Mouse (Mus musculus): ENCODE data around the gene Stat5b. TPM values are rescaled to one million over a fixed set of nuclear protein-coding genes. Genes with fewer than 3 reads are reported as not detected.

The Stat5b gene
- polyA plus RNA-seq, 1 experiment from 2014 or later, result 28.1 TPM

DNA sequence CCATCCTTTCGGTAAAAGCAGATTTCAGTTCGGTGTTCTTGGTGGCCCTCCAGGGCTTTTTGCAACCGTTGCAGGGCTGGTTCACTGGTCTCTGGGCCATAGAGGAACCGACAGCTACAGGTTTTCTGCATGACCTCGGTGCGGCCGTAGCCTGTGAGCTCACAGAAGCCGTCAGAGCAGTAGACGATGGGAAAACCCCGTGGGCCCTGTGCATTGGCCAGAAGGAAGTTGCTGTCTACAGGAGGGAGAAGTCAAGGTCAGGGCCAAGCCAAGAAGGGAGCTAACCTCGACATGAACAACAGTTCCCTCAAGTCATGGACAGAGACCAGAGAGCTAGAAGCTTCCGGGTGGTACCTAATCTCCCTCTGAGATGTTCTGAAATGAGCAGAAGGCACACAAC is 93.0 kb downstream of the Stat5b start:
- Histone ChIP-seq H3K27me3 (peaks cover 36% of the 10 kb centered on the region), H3K4me3 (no peak overlapping the region), H3K9ac (no peak overlapping the region), H3K4me1 (peaks cover 17% of the 10 kb centered on the region), H3K36me3 (no peaks in the 10 kb centered on the region), H3K4me2 (no peak overlapping the region), H3K9me3 (no peaks in the 10 kb centered on the region), H3K27ac (no peak overlapping the region)
- WGBS, result 84% methylated on average over 12 of the region's 12 CpGs
- no peak for ATAC-seq (ENCODE audit: borderline replicate concordance, extremely low read depth, low FRiP score, low TSS enrichment)

DNA sequence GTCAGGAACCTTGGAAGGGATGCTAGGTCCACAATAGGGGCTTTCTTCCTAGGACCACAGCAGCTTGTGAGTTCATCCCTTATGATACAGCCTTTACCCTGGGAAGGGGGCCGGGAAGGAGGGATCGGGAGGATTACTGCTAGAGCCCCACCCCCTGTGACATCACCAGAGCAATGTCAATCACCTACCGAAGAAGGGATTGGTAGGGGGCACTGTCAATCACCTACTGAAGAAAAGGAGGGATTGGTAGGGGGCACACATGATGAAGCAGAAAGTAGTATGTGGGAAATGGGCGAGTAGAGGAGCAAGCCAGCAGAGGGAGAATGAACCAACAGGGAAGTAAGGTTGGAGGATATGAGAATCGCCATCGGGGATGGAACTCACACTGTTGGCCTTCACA is 94.0 kb downstream of the Stat5b start:
- no peak overlapping the region for H3K27ac ChIP-seq
- H3K9me3 ChIP-seq, result no peaks in the 10 kb centered on the region
- 59% methylated on average over 6 of the region's 6 CpGs for WGBS
- H3K4me3 ChIP-seq, result no peak overlapping the region
- peaks cover 40% of the 10 kb centered on the region for H3K27me3 ChIP-seq
- no peak overlapping the region for H3K4me2 ChIP-seq
- H3K4me1 ChIP-seq, result peaks cover 11% of the 10 kb centered on the region
- H3K9ac ChIP-seq, result no peak overlapping the region
- no peaks in the 10 kb centered on the region for H3K36me3 ChIP-seq
- no peak for ATAC-seq (ENCODE audit: borderline replicate concordance, extremely low read depth, low FRiP score, low TSS enrichment)

DNA sequence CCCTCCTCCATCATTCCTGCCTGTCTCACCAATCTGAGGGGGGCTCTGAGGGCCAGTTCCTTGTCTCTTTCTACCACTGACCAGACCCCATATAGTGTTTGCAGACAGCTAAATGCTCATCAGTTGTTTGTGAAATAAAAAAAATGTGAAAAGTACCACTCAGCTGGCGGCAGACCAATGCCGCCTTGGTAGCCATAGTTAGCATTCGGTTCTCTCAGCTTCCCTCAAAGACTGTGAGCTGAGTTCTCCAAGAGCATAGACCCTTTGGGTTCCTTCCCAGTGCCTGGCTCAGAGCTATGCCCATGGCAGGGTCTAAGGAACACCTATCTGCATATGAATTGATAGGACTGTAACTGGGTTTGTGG is 95.8 kb downstream of the Stat5b start:
- 88% methylated on average over 3 of the region's 3 CpGs for WGBS
- Histone ChIP-seq H3K4me3 (no peak overlapping the region), H3K4me2 (no peak overlapping the region), H3K4me1 (peaks cover 8% of the 10 kb centered on the region), H3K9me3 (no peaks in the 10 kb centered on the region), H3K9ac (no peak overlapping the region), H3K27me3 (peaks cover 27% of the 10 kb centered on the region), H3K27ac (no peak overlapping the region), H3K36me3 (no peaks in the 10 kb centered on the region)
- no peak for ATAC-seq (ENCODE audit: borderline replicate concordance, extremely low read depth, low FRiP score, low TSS enrichment)

DNA sequence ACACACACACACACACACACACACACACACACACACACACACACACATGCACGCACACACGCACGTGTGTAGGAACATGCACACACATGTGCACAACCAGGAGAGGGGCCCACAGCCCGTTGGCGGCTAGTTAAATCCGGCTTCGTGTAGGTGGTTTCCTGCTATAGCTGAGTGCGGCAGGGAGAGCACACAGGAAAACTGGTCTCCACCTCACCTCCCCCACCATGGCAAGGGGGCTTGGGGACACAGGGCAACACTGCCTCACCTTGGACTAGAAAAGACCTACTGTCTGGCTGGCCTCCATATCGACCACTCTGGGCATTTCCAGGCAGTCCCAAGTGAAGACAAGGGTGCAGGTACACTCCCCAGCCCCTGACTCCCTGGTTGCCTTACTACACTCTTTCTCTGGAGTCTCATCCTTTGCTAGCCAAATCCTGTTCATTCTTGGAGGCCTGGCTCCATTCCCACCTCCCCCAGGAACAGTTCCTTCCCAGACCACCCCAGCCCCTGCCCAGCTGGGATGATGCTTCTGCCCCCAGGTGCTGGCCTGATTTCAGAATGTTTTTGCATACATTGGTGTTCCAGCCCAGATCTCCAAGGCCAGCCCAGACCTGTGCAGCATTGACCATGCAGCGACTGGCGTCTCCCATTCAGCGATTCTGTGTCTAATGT is 96.4 kb downstream of the Stat5b start:
- no peak overlapping the region for H3K27ac ChIP-seq
- H3K27me3 ChIP-seq, result peaks cover 27% of the 10 kb centered on the region
- no peak overlapping the region for H3K4me2 ChIP-seq
- H3K4me1 ChIP-seq, result peaks cover 3% of the 10 kb centered on the region; the same call in 1 of the 2 replicates
- no peaks in the 10 kb centered on the region for H3K36me3 ChIP-seq
- WGBS, result 80% methylated on average over 12 of the region's 12 CpGs
- ATAC-seq (ENCODE audit: borderline replicate concordance, extremely low read depth, low FRiP score, low TSS enrichment), result no peak
- H3K4me3 ChIP-seq, result no peak overlapping the region
- no peaks in the 10 kb centered on the region for H3K9me3 ChIP-seq
- H3K9ac ChIP-seq, result no peak overlapping the region

DNA sequence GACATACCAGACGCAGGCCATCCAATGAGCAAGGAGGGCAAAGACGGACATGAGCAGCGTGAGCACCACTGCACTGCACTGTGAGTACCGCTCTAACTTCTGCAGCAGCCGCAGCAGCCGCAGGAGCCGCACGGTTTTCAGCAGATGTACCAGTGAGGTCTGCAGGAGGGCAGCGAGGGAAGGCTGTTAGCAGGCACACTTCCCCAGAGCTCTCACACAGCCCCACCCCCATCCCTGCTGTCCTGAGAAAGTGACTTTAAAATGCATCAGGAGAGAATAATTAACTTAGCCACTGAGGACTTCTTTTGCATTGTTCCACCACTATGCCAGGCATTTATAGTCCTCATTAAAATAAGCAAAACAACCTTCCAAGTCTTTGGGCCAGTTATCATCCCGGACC is 98.2 kb downstream of the Stat5b start:
- no peak overlapping the region for H3K27ac ChIP-seq
- H3K4me2 ChIP-seq, result no peak overlapping the region
- no peaks in the 10 kb centered on the region for H3K9me3 ChIP-seq
- no peaks in the 10 kb centered on the region for H3K4me1 ChIP-seq
- H3K9ac ChIP-seq, result no peak overlapping the region
- WGBS, result 34% methylated on average over 10 of the region's 10 CpGs
- no peak overlapping the region for H3K4me3 ChIP-seq
- H3K36me3 ChIP-seq, result no peaks in the 10 kb centered on the region
- peaks cover 28% of the 10 kb centered on the region; the same call in 1 of the 2 replicates for H3K27me3 ChIP-seq
- ATAC-seq (ENCODE audit: borderline replicate concordance, extremely low read depth, low FRiP score, low TSS enrichment), result no peak

DNA sequence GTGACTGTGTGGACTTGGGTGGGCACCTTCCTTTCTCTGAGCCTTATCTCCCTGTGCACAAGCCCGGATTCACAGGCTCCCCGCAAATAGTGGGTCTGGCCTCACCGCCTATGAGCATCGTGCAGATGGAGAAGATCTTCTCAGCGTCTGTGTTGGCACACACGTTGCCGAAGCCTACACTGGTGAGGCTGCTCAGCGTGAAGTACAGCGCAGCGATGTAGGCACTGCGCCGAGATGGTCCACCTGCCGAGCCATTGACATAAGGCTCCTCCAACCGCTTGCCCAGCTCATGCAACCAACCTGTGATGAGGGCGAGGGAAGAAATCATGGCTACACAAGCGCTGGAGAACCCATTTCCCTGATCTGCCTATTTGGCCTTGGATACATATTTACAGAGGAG is 100.4 kb downstream of the Stat5b start:
- no peak overlapping the region for H3K27ac ChIP-seq
- no peak overlapping the region for H3K4me2 ChIP-seq
- no peak overlapping the region for H3K9ac ChIP-seq
- 84% methylated on average over 16 of the region's 16 CpGs for WGBS
- no peaks in the 10 kb centered on the region for H3K9me3 ChIP-seq
- no peak overlapping the region for H3K4me3 ChIP-seq
- H3K27me3 ChIP-seq, result peaks cover 29% of the 10 kb centered on the region; the same call in 1 of the 2 replicates
- no peak for ATAC-seq (ENCODE audit: borderline replicate concordance, extremely low read depth, low FRiP score, low TSS enrichment)
- H3K36me3 ChIP-seq, result no peaks in the 10 kb centered on the region
- H3K4me1 ChIP-seq, result no peaks in the 10 kb centered on the region

DNA sequence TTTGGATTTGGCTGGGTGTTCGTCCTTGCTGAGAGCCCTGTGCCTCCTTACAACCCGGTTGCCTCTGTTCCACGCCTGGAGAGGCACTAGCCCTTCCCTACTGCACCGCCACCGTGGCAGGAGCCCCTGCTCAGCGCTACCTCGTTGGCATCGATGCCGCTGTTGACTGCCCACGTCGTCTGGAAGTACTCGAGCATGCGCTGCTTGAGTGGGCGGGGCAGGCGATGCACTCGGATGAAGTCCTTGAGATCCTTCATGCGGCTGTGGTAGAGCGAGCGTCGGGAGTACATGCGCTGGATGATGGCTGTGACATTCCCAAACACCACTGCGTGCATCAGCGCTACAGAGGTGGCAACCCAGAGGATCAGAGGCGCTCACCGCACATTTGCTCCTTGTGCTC is 101.1 kb downstream of the Stat5b start:
- H3K4me2 ChIP-seq, result no peak overlapping the region
- H3K36me3 ChIP-seq, result no peaks in the 10 kb centered on the region
- 31% methylated on average over 25 of the region's 25 CpGs for WGBS
- H3K4me1 ChIP-seq, result no peaks in the 10 kb centered on the region
- no peak overlapping the region for H3K27ac ChIP-seq
- peaks cover 29% of the 10 kb centered on the region; the same call in 1 of the 2 replicates for H3K27me3 ChIP-seq
- H3K9ac ChIP-seq, result no peak overlapping the region
- no peak overlapping the region for H3K4me3 ChIP-seq
- no peak for ATAC-seq (ENCODE audit: borderline replicate concordance, extremely low read depth, low FRiP score, low TSS enrichment)
- no peaks in the 10 kb centered on the region for H3K9me3 ChIP-seq

DNA sequence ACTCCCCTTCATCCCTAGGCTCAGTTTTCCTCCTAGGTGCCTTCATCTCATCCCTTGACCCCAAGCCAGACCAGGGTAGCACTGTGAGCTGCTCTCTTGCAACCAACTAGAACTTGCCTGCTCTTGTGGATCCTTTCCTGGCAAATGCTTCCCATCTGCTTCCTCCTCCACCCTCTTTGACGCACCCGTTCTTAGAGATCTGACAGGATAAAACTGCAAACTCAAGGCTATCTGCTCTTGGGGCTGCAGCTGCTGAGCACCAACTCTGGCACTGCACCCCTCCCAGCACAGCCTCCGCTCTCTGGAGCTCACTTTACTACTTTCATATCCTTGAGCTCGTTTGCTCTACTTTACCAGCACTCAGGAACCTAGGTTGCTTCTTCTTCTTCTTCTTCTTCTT is 101.9 kb downstream of the Stat5b start:
- WGBS, result 66% methylated on average over 4 of the region's 4 CpGs
- Histone ChIP-seq H3K9ac (no peak overlapping the region), H3K27ac (no peak overlapping the region), H3K36me3 (no peaks in the 10 kb centered on the region), H3K4me2 (no peak overlapping the region), H3K4me3 (no peak overlapping the region), H3K4me1 (no peaks in the 10 kb centered on the region), H3K27me3 (peaks cover 29% of the 10 kb centered on the region; the same call in 1 of the 2 replicates), H3K9me3 (no peaks in the 10 kb centered on the region)
- ATAC-seq (ENCODE audit: borderline replicate concordance, extremely low read depth, low FRiP score, low TSS enrichment), result no peak

DNA sequence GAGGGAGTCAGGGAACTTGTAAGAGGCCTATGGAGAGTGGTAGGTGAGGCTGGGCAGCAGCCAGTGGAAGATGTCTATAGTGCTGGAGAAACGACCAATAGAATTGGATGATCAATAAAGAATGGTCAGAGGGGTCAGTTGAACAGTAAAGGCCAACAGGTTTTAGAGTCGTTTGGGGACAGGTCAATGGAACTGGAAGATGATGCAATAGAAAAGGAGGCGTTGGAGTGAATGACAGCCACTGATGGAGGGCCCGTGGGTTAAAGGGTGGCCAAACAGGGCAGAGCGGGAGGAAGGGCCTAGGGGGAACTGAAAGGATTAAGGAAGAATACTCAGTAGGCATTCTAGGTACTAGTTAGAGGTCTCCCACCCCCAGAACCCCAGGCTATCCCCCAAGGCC is 103.4 kb downstream of the Stat5b start:
- Histone ChIP-seq H3K9ac (no peak overlapping the region), H3K27me3 (peaks cover 29% of the 10 kb centered on the region; the same call in 1 of the 2 replicates), H3K4me3 (no peak overlapping the region), H3K9me3 (no peaks in the 10 kb centered on the region), H3K4me2 (no peak overlapping the region), H3K36me3 (no peaks in the 10 kb centered on the region), H3K27ac (no peak overlapping the region), H3K4me1 (no peaks in the 10 kb centered on the region)
- WGBS, result 56% methylated on average over 5 of the region's 5 CpGs
- ATAC-seq (ENCODE audit: borderline replicate concordance, extremely low read depth, low FRiP score, low TSS enrichment), result no peak

DNA sequence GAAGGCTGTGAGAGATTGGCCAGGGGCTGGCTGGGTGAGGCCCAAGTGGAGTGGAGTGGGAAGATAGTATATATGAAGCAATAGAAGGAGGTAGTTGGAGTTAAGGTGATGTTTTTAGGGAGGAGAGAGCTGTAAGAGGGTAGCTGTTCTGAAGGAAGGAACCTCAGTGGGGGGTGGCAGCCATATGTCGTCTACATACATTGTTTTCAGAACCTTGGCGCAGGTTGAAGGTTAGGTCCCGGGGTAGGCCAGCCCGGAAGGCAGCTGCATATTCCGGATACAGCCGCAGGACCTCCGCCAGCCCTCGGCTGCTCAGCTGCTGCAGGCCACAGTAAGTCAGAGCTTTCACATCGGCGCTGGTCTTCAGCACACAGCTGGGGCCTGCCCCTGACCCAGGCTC is 104.0 kb downstream of the Stat5b start:
- WGBS, result 66% methylated on average over 10 of the region's 10 CpGs
- no peak overlapping the region for H3K4me2 ChIP-seq

DNA sequence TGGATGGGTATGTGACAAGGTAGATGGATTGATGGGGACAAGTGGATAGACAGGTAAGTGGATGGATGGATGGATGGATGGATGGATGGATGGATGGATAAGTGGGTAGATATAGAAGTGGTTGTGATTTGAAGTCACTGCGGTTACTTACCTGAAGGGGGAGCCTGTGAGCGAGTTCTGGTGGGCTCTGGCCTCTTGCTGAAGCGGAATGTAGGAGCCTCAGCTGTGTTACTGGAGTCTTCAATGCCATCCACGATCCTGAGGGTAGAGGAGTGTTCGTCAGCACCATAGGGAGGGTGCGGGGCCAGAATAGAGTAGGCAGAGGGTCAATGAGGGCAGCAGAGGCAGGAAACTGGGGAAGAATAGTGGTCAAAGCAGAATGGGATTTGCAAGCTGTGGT is 105.4 kb downstream of the Stat5b start:
- ATAC-seq (ENCODE audit: borderline replicate concordance, extremely low read depth, low FRiP score, low TSS enrichment), result no peak
- Histone ChIP-seq H3K36me3 (no peaks in the 10 kb centered on the region), H3K4me2 (no peak overlapping the region), H3K4me1 (no peaks in the 10 kb centered on the region), H3K4me3 (no peak overlapping the region), H3K27me3 (peaks cover 23% of the 10 kb centered on the region; the same call in 1 of the 2 replicates), H3K27ac (no peak overlapping the region), H3K9ac (no peak overlapping the region), H3K9me3 (no peaks in the 10 kb centered on the region)
- WGBS, result 12% methylated on average over 6 of the region's 6 CpGs

More for the DNA sequence above, 104.0 kb downstream of the Stat5b start:
- no peak overlapping the region for H3K4me3 ChIP-seq
- ATAC-seq (ENCODE audit: borderline replicate concordance, extremely low read depth, low FRiP score, low TSS enrichment), result no peak
- peaks cover 23% of the 10 kb centered on the region; the same call in 1 of the 2 replicates for H3K27me3 ChIP-seq
- H3K27ac ChIP-seq, result no peak overlapping the region
- no peak overlapping the region for H3K9ac ChIP-seq
- H3K36me3 ChIP-seq, result no peaks in the 10 kb centered on the region
- H3K9me3 ChIP-seq, result no peaks in the 10 kb centered on the region
- no peaks in the 10 kb centered on the region for H3K4me1 ChIP-seq

DNA sequence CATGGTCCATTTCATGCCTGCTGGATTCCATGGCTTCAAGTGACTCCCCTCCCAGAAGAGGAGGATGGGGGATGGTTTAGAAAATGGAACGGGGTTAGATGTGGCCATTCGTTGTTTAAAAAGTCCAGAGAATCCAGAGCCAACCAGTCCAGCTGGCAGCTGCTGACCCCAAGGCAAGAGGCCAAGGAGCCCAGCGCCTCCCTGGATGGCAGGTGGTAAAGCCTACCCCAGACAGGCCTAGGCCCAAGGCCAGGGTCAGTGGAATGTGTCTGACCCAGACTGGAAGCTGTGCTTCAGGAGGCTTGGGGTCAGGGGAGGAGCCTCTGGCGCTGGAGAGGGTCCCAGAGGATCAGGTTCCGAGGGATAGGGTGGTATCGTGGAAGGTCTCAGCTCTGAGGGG is 109.2 kb downstream of the Stat5b start:
- 57% methylated on average over 6 of the region's 6 CpGs for WGBS
- no peak overlapping the region for H3K27ac ChIP-seq
- H3K4me3 ChIP-seq, result no peak overlapping the region
- no peak overlapping the region for H3K9ac ChIP-seq
- H3K4me2 ChIP-seq, result no peak overlapping the region
- no peak for ATAC-seq (ENCODE audit: borderline replicate concordance, extremely low read depth, low FRiP score, low TSS enrichment)
- H3K9me3 ChIP-seq, result no peaks in the 10 kb centered on the region
- peaks cover 9% of the 10 kb centered on the region for H3K4me1 ChIP-seq
- no peaks in the 10 kb centered on the region for H3K36me3 ChIP-seq
- H3K27me3 ChIP-seq, result no peaks in the 10 kb centered on the region

DNA sequence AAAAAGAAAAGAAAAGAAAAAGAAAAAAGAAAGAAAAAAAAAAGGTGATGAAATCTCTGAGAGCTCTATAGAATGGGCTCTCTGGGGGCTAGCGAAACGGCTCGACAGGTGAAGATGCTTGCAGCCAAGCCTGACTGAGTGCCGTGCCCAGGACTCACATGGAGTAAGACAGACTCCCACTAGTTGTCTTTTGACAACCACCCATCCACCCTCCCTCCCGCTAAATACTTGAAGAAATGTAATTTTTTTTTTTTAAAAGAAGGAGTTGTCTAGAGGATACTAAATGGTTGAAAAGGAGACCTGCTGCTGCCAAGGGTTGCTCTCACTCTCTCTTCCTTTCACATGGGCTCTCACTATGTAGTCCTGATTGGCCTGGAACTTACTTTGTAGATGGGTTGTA is 111.8 kb downstream of the Stat5b start:
- H3K4me2 ChIP-seq, result peak overlapping the region; percentile 74
- ATAC-seq (ENCODE audit: borderline replicate concordance, extremely low read depth, low FRiP score, low TSS enrichment), result no peak
- WGBS, result 18% methylated on average over 5 of the region's 5 CpGs
- H3K36me3 ChIP-seq, result no peaks in the 10 kb centered on the region
- H3K27ac ChIP-seq, result no peak overlapping the region
- H3K4me3 ChIP-seq, result peak overlapping the region; percentile 96
- peaks cover 20% of the 10 kb centered on the region for H3K4me1 ChIP-seq
- H3K27me3 ChIP-seq, result no peaks in the 10 kb centered on the region
- H3K9ac ChIP-seq, result peak overlapping the region; percentile 43; the same call in 1 of the 2 replicates
- H3K9me3 ChIP-seq, result no peaks in the 10 kb centered on the region
